Mouse (Mus musculus): Measurements from ENCODE around the gene Cspg5. TPM values are rescaled to one million over a fixed set of nuclear protein-coding genes. Genes with fewer than 3 reads are reported as not detected.

The Cspg5 gene
- polyA plus RNA-seq, 1 experiment from 2014 or later: 3.5 TPM

DNA sequence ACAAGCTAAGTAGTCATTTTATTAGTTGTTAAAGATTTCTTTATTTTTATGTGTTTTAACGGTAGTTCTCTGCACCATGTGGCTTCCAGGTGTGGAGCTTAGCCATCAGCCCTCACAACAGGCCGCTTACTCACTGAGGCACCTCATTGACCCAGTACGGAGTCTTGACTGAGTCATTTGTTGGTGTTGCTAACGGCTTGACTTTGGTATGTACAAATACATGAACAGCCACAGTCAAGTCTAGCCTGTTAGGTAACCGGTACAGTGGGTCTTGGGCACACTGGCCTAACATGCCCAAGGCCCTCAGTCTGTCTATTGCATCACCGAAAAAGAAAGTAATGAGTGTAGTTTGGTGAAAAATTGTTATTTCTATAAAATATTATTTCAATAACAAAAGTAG, 14.9 kb upstream of the Cspg5 start:
- Histone ChIP-seq H3K9me3 (ENCODE audit: control insufficient read depth, low read length) (no peaks in the 10 kb centered on the region), H3K27ac (ENCODE audit: low read depth) (no peak overlapping the region), H3K36me3 (ENCODE audit: control insufficient read depth, insufficient read depth, low read length) (peaks cover 91% of the 10 kb centered on the region), H3K27me3 (replicated peaks; ENCODE audit: control insufficient read depth, insufficient read depth, low read length) (no peaks in the 10 kb centered on the region), H3K4me2 (ENCODE audit: low read length) (no peak overlapping the region), H3K9ac (ENCODE audit: low read length) (no peak overlapping the region), H3K4me1 (replicated peaks; ENCODE audit: control insufficient read depth, insufficient read depth, low read length) (no peaks in the 10 kb centered on the region), H3K4me3 (ENCODE audit: low read depth, low read length) (no peak overlapping the region)
- no peak for ATAC-seq (replicated peaks; ENCODE audit: low FRiP score, low TSS enrichment, low read depth)
- whole genome bisulfite sequencing: 88% methylated on average over 6 of the region's 6 CpGs
- no peak for DNase-seq (ENCODE audit: low spot score)

DNA sequence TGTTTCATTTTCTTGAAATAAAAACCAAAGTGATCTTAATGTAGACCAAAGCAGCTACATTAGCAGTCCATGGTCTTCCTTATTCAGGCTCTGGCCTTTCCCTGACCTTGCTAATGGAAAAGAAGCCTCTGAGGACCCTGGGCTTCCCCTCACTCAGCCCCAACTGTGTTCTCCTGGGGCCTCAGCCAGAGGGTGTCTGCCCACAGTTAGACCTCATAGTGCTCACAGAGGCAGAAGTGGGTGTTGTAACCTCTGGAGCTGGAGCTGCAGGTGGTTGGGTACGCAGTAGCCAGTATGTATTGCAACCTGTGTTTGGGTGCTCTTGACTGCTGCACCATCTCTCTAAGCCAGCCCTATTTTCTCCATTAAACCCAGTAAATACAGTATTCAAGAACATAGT, 14.5 kb upstream of the Cspg5 start:
- Histone ChIP-seq H3K9ac (ENCODE audit: low read length) (no peak overlapping the region), H3K9me3 (ENCODE audit: control insufficient read depth, low read length) (no peaks in the 10 kb centered on the region), H3K27ac (ENCODE audit: low read depth) (no peak overlapping the region), H3K4me2 (ENCODE audit: low read length) (no peak overlapping the region), H3K27me3 (replicated peaks; ENCODE audit: control insufficient read depth, insufficient read depth, low read length) (no peaks in the 10 kb centered on the region), H3K4me1 (replicated peaks; ENCODE audit: control insufficient read depth, insufficient read depth, low read length) (no peaks in the 10 kb centered on the region), H3K4me3 (ENCODE audit: low read depth, low read length) (no peak overlapping the region), H3K36me3 (ENCODE audit: control insufficient read depth, insufficient read depth, low read length) (peaks cover 91% of the 10 kb centered on the region)
- WGBS: 95% methylated on average over 1 of the region's 1 CpGs
- DNase-seq (ENCODE audit: low spot score) (no peak), ATAC-seq (replicated peaks; ENCODE audit: low FRiP score, low TSS enrichment, low read depth) (no peak)

GRCm38 (mm10) chr9:110229566-110230248, 13.9 kb upstream of the Cspg5 start:
- Histone ChIP-seq H3K36me3 (ENCODE audit: control insufficient read depth, insufficient read depth, low read length) (peaks cover 91% of the 10 kb centered on the region), H3K9me3 (ENCODE audit: control insufficient read depth, low read length) (no peaks in the 10 kb centered on the region), H3K27me3 (replicated peaks; ENCODE audit: control insufficient read depth, insufficient read depth, low read length) (no peaks in the 10 kb centered on the region), H3K4me1 (replicated peaks; ENCODE audit: control insufficient read depth, insufficient read depth, low read length) (no peaks in the 10 kb centered on the region), H3K4me3 (ENCODE audit: low read depth, low read length) (no peak overlapping the region), H3K27ac (ENCODE audit: low read depth) (no peak overlapping the region), H3K4me2 (ENCODE audit: low read length) (no peak overlapping the region), H3K9ac (ENCODE audit: low read length) (no peak overlapping the region)
- ATAC-seq (replicated peaks; ENCODE audit: low FRiP score, low TSS enrichment, low read depth) (no peak), DNase-seq (ENCODE audit: low spot score) (no peak)
- WGBS: 84% methylated on average over 10 of the region's 10 CpGs

GRCm38 (mm10) chr9:110230395-110231071, 13.1 kb upstream of the Cspg5 start:
- 85% methylated on average over 16 of the region's 16 CpGs for WGBS
- Histone ChIP-seq H3K36me3 (ENCODE audit: control insufficient read depth, insufficient read depth, low read length) (peaks cover 95% of the 10 kb centered on the region), H3K9me3 (ENCODE audit: control insufficient read depth, low read length) (no peaks in the 10 kb centered on the region), H3K4me2 (ENCODE audit: low read length) (no peak overlapping the region), H3K4me1 (replicated peaks; ENCODE audit: control insufficient read depth, insufficient read depth, low read length) (no peaks in the 10 kb centered on the region), H3K4me3 (ENCODE audit: low read depth, low read length) (no peak overlapping the region), H3K9ac (ENCODE audit: low read length) (no peak overlapping the region), H3K27ac (ENCODE audit: low read depth) (no peak overlapping the region), H3K27me3 (replicated peaks; ENCODE audit: control insufficient read depth, insufficient read depth, low read length) (no peaks in the 10 kb centered on the region)
- DNase-seq (ENCODE audit: low spot score): no peak
- ATAC-seq (replicated peaks; ENCODE audit: low FRiP score, low TSS enrichment, low read depth): no peak

DNA sequence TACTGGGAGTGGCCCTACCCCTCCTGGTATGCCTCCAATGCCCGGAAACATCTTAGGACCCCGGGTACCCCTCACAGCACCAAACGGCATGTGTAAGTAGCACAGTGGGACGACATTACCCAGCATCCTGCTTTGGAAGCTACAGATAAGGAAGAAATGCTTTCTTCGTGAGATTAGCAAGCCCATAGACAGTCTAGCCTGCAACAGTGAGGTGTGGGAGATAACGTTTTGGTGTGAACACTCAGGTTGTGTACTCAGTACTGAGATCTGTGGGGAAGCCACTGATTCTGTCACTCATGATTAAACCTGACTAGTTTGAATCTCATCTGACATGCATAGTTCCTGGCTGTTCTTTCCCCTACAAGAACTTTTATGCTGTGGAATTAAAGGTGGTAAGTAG, 8.6 kb upstream of the Cspg5 start:
- Histone ChIP-seq H3K36me3 (ENCODE audit: control insufficient read depth, insufficient read depth, low read length) (peaks cover 89% of the 10 kb centered on the region), H3K4me2 (ENCODE audit: low read length) (no peak overlapping the region)

DNA sequence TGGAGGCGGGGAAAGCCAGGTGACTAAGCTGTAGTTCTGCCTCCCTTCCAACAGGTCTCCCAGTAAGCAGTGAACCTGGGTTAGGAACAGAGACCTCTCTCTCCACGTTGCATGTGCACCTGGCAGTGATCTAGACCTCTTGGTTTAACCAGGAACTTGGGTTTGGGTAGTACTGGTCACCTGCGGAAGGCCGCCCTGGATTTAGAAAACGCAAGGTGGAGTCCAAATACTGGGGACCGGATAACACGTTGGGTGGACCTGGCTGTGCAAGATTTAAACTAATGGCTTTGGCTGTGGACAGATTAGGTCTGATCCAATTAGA, 945 bp downstream of the Cspg5 start:
- Histone ChIP-seq H3K4me1 (replicated peaks; ENCODE audit: control insufficient read depth, insufficient read depth, low read length) (0 out of 2 replicates have a peak, but pooled peaks cover 3% of the 10 kb centered on the region), H3K27ac (ENCODE audit: low read depth) (no peak overlapping the region), H3K9ac (ENCODE audit: low read length) (no peak overlapping the region), H3K9me3 (ENCODE audit: control insufficient read depth, low read length) (no peaks in the 10 kb centered on the region), H3K27me3 (replicated peaks; ENCODE audit: control insufficient read depth, insufficient read depth, low read length) (peaks cover 15% of the 10 kb centered on the region), H3K36me3 (ENCODE audit: control insufficient read depth, insufficient read depth, low read length) (peaks cover 19% of the 10 kb centered on the region; the same call in 1 of the 2 replicates), H3K4me3 (ENCODE audit: low read depth, low read length) (peak overlapping the region; percentile 60; the same call in 1 of the 2 replicates), H3K4me2 (ENCODE audit: low read length) (peak overlapping the region; percentile 100)
- 23% methylated on average over 7 of the region's 7 CpGs for WGBS
- peak; percentile 7; the same call in 1 of the 2 replicates for ATAC-seq (replicated peaks; ENCODE audit: low FRiP score, low TSS enrichment, low read depth)
- no peak for DNase-seq (ENCODE audit: low spot score)

More for the DNA sequence above, 8.6 kb upstream of the Cspg5 start:
- WGBS: 90% methylated on average over 6 of the region's 6 CpGs
- H3K4me1 ChIP-seq (replicated peaks; ENCODE audit: control insufficient read depth, insufficient read depth, low read length): no peaks in the 10 kb centered on the region
- no peak overlapping the region for H3K27ac ChIP-seq (ENCODE audit: low read depth)
- no peak for DNase-seq (ENCODE audit: low spot score)
- H3K9ac ChIP-seq (ENCODE audit: low read length): no peak overlapping the region
- H3K9me3 ChIP-seq (ENCODE audit: control insufficient read depth, low read length): no peaks in the 10 kb centered on the region
- no peaks in the 10 kb centered on the region for H3K27me3 ChIP-seq (replicated peaks; ENCODE audit: control insufficient read depth, insufficient read depth, low read length)
- H3K4me3 ChIP-seq (ENCODE audit: low read depth, low read length): no peak overlapping the region
- no peak for ATAC-seq (replicated peaks; ENCODE audit: low FRiP score, low TSS enrichment, low read depth)

DNA sequence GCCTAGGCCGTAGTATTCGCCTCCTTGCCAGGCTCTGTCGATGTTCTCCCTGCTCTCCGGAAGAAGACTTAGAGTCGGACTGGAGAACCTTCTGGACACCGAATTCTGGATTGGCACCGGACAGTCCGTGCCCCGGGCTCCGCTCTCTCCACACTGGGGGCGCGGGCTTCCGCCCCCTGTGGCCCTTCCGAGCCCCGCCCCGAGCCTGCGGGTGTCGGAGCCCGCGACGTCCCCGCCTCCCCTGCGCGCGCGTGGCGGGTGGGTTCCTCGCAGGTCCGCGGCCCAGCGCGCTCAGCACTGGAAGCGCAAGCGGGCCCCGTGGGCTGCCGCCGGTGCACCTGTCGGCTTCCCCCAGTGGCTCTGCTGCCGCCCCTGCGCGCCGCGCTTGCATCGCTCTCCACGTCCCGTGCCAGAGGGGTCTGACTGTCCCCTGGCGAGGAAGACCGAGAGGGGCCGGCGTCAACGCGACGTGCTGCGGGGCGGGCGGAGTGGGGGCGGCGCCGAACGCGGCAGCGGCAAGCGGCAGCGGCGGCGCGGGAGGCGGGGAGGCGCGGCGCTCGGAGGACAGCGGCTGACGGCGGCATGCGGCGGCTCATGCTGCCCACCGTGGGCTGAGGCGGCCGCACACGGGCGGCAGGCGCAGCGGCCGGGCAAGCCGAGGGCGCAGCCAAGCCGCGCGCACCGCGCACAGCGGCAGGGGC, 1.5 kb downstream of the Cspg5 start:
- H3K4me1 ChIP-seq (replicated peaks; ENCODE audit: control insufficient read depth, insufficient read depth, low read length): 0 out of 2 replicates have a peak, but pooled peaks cover 3% of the 10 kb centered on the region
- H3K4me2 ChIP-seq (ENCODE audit: low read length): peak overlapping the region; percentile 100
- peaks cover 16% of the 10 kb centered on the region; the same call in 1 of the 2 replicates for H3K36me3 ChIP-seq (ENCODE audit: control insufficient read depth, insufficient read depth, low read length)
- H3K9ac ChIP-seq (ENCODE audit: low read length): peak overlapping the region; percentile 46
- WGBS: 1% methylated on average over 80 of the region's 93 CpGs
- no peaks in the 10 kb centered on the region for H3K9me3 ChIP-seq (ENCODE audit: control insufficient read depth, low read length)
- H3K4me3 ChIP-seq (ENCODE audit: low read depth, low read length): peak overlapping the region; percentile 60
- ATAC-seq (replicated peaks; ENCODE audit: low FRiP score, low TSS enrichment, low read depth) (peak; percentile 36), DNase-seq (ENCODE audit: low spot score) (peak; percentile 76)
- peaks cover 15% of the 10 kb centered on the region for H3K27me3 ChIP-seq (replicated peaks; ENCODE audit: control insufficient read depth, insufficient read depth, low read length)
- H3K27ac ChIP-seq (ENCODE audit: low read depth): no peak overlapping the region

DNA sequence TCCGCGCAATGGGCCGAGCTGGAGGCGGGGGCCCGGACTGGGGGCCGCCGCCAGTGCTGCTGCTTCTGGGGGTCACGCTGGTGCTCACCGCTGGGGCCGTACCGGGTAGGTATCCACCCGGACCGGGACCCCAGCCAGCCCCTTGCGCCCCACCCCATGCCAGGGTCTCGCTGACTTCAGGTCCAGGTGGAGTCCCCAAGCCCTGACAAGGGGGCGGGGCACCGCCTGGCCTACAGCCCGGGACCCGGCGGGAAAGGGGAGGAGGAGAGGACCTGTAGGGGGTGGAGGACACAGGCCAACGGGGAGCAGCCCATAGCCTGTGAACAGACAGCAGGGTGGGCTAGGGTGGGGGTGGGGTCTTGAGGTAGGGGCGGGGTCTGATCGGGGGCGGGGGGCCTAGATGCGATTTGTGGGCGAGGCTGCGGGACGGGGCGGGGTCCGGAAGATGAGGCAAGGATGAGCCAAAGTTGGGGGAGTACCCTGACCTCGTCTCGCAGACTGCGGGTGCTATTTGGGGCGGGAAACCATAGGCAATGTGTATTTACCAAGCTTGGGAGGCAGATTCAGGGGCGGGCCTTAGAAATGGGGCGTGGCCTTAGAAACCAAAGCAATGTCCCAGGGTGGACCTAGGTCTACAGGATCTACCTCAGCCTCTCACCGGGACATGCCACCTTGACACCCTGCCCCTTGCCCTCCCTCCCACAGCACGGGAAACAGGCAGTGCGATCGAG, 2.2 kb downstream of the Cspg5 start:
- H3K4me1 ChIP-seq (replicated peaks; ENCODE audit: control insufficient read depth, insufficient read depth, low read length): 0 out of 2 replicates have a peak, but pooled peaks cover 3% of the 10 kb centered on the region
- H3K9ac ChIP-seq (ENCODE audit: low read length): peak overlapping the region; percentile 46
- ATAC-seq (replicated peaks; ENCODE audit: low FRiP score, low TSS enrichment, low read depth) (peak; percentile 78), DNase-seq (ENCODE audit: low spot score) (peak; percentile 77)
- no peaks in the 10 kb centered on the region for H3K9me3 ChIP-seq (ENCODE audit: control insufficient read depth, low read length)
- 2% methylated on average over 31 of the region's 40 CpGs for WGBS
- peaks cover 9% of the 10 kb centered on the region; the same call in 1 of the 2 replicates for H3K36me3 ChIP-seq (ENCODE audit: control insufficient read depth, insufficient read depth, low read length)
- H3K27ac ChIP-seq (ENCODE audit: low read depth): no peak overlapping the region
- H3K27me3 ChIP-seq (replicated peaks; ENCODE audit: control insufficient read depth, insufficient read depth, low read length): peaks cover 15% of the 10 kb centered on the region
- H3K4me3 ChIP-seq (ENCODE audit: low read depth, low read length): peak overlapping the region; percentile 60
- H3K4me2 ChIP-seq (ENCODE audit: low read length): peak overlapping the region; percentile 100
